Mouse (Mus musculus): ENCODE results near the gene Sergef. TPM values are rescaled to one million over a fixed set of nuclear protein-coding genes. Genes with fewer than 3 reads are reported as not detected.

The Sergef gene
- total and polyA plus RNA-seq, 2 experiments from 2014 or later = 7.5 to 7.9 TPM

- H3K4me3 ChIP-seq (ENCODE audit: low read depth, low read length) = peak overlapping the region; percentile 66
- peaks cover 4% of the 10 kb centered on the region; the same call in 1 of the 2 replicates for H3K4me1 ChIP-seq (ENCODE audit: control insufficient read depth, insufficient read depth)
- H3K9me3 ChIP-seq (replicated peaks; ENCODE audit: control insufficient read depth, low read length) = no peaks in the 10 kb centered on the region
- 11% methylated on average over 32 of the region's 32 CpGs for WGBS
- H3K4me2 ChIP-seq (ENCODE audit: low read depth, low read length) = peak overlapping the region; percentile 89
- TF ChIP-seq CTCF (IDR thresholded peaks at IDR 0.05; ENCODE audit: low read depth) (0 out of 2 replicates have a peak, but pooled peaks have one; percentile 2), EP300 (IDR thresholded peaks at IDR 0.05; ENCODE audit: low read depth) (no peak)
- H3K9ac ChIP-seq (replicated peaks; ENCODE audit: low read depth, low read length) = peak overlapping the region; percentile 62
- ATAC-seq (ENCODE audit: insufficient read depth, low read depth) (no peak), DNase-seq (ENCODE audit: low spot score) (no peak)
- H3K36me3 ChIP-seq (replicated peaks; ENCODE audit: control insufficient read depth, insufficient read depth, low read length) = no peaks in the 10 kb centered on the region
- no peak overlapping the region for H3K27ac ChIP-seq (ENCODE audit: low read depth)
- H3K27me3 ChIP-seq (ENCODE audit: control insufficient read depth, insufficient read depth, low read length) = no peaks in the 10 kb centered on the region
Observed at GRCm38 (mm10) chr7:46638889-46639691, 517 bp downstream of the Sergef start.

GRCm38 (mm10) chr7:46628375-46628975 lies 11.1 kb downstream of the Sergef start:
- H3K27ac ChIP-seq (ENCODE audit: low read depth) = peak overlapping the region; percentile 47
- TF ChIP-seq CTCF (IDR thresholded peaks at IDR 0.05; ENCODE audit: low read depth) = peak; percentile 23; the same call in 1 of the 2 replicates
- TF ChIP-seq EP300 (IDR thresholded peaks at IDR 0.05; ENCODE audit: low read depth) = no peak
- peaks cover 9% of the 10 kb centered on the region for H3K4me1 ChIP-seq (ENCODE audit: control insufficient read depth, insufficient read depth)
- DNase-seq (ENCODE audit: low spot score) (no peak), ATAC-seq (ENCODE audit: insufficient read depth, low read depth) (0 out of 2 replicates have a peak, but pooled peaks have one; percentile 36)
- 24% methylated on average over 8 of the region's 8 CpGs for WGBS
- no peak overlapping the region for H3K4me2 ChIP-seq (ENCODE audit: low read depth, low read length)
- no peaks in the 10 kb centered on the region for H3K36me3 ChIP-seq (replicated peaks; ENCODE audit: control insufficient read depth, insufficient read depth, low read length)
- H3K27me3 ChIP-seq (ENCODE audit: control insufficient read depth, insufficient read depth, low read length) = no peaks in the 10 kb centered on the region
- H3K9ac ChIP-seq (replicated peaks; ENCODE audit: low read depth, low read length) = no peak overlapping the region
- no peaks in the 10 kb centered on the region for H3K9me3 ChIP-seq (replicated peaks; ENCODE audit: control insufficient read depth, low read length)
- H3K4me3 ChIP-seq (ENCODE audit: low read depth, low read length) = no peak overlapping the region

- Histone ChIP-seq H3K4me1 (ENCODE audit: control insufficient read depth, insufficient read depth) (peaks cover 8% of the 10 kb centered on the region), H3K4me3 (ENCODE audit: low read depth, low read length) (no peak overlapping the region), H3K9me3 (replicated peaks; ENCODE audit: control insufficient read depth, low read length) (no peaks in the 10 kb centered on the region), H3K4me2 (ENCODE audit: low read depth, low read length) (no peak overlapping the region), H3K27me3 (ENCODE audit: control insufficient read depth, insufficient read depth, low read length) (no peaks in the 10 kb centered on the region), H3K27ac (ENCODE audit: low read depth) (no peak overlapping the region), H3K36me3 (replicated peaks; ENCODE audit: control insufficient read depth, insufficient read depth, low read length) (no peaks in the 10 kb centered on the region), H3K9ac (replicated peaks; ENCODE audit: low read depth, low read length) (no peak overlapping the region)
- WGBS = 78% methylated on average over 2 of the region's 3 CpGs
- ATAC-seq (ENCODE audit: insufficient read depth, low read depth) (no peak), DNase-seq (ENCODE audit: low spot score) (no peak)
- no peak for TF ChIP-seq EP300 (IDR thresholded peaks at IDR 0.05; ENCODE audit: low read depth)
- no peak for TF ChIP-seq CTCF (IDR thresholded peaks at IDR 0.05; ENCODE audit: low read depth)
Observed at GRCm38 (mm10) chr7:46623979-46624378, 15.6 kb downstream of the Sergef start.

- peaks cover 6% of the 10 kb centered on the region; the same call in 1 of the 2 replicates for H3K4me1 ChIP-seq (ENCODE audit: control insufficient read depth, insufficient read depth)
- no peak overlapping the region for H3K9ac ChIP-seq (replicated peaks; ENCODE audit: low read depth, low read length)
- ATAC-seq (ENCODE audit: insufficient read depth, low read depth) = no peak
- no peak for TF ChIP-seq EP300 (IDR thresholded peaks at IDR 0.05; ENCODE audit: low read depth)
- TF ChIP-seq CTCF (IDR thresholded peaks at IDR 0.05; ENCODE audit: low read depth) = no peak
- no peaks in the 10 kb centered on the region for H3K36me3 ChIP-seq (replicated peaks; ENCODE audit: control insufficient read depth, insufficient read depth, low read length)
- 78% methylated on average over 23 of the region's 23 CpGs for WGBS
- no peak overlapping the region for H3K4me2 ChIP-seq (ENCODE audit: low read depth, low read length)
- H3K27ac ChIP-seq (ENCODE audit: low read depth) = no peak overlapping the region
- H3K9me3 ChIP-seq (replicated peaks; ENCODE audit: control insufficient read depth, low read length) = no peaks in the 10 kb centered on the region
- no peak overlapping the region for H3K4me3 ChIP-seq (ENCODE audit: low read depth, low read length)
- H3K27me3 ChIP-seq (ENCODE audit: control insufficient read depth, insufficient read depth, low read length) = no peaks in the 10 kb centered on the region
- no peak for DNase-seq (ENCODE audit: low spot score)
Observed at GRCm38 (mm10) chr7:46618416-46619110, 21.0 kb downstream of the Sergef start.

GRCm38 (mm10) chr7:46616429-46617005 lies 23.1 kb downstream of the Sergef start:
- Histone ChIP-seq H3K4me3 (ENCODE audit: low read depth, low read length) (no peak overlapping the region), H3K27ac (ENCODE audit: low read depth) (no peak overlapping the region), H3K4me1 (ENCODE audit: control insufficient read depth, insufficient read depth) (peaks cover 24% of the 10 kb centered on the region), H3K36me3 (replicated peaks; ENCODE audit: control insufficient read depth, insufficient read depth, low read length) (no peaks in the 10 kb centered on the region), H3K4me2 (ENCODE audit: low read depth, low read length) (no peak overlapping the region), H3K27me3 (ENCODE audit: control insufficient read depth, insufficient read depth, low read length) (no peaks in the 10 kb centered on the region), H3K9ac (replicated peaks; ENCODE audit: low read depth, low read length) (no peak overlapping the region), H3K9me3 (replicated peaks; ENCODE audit: control insufficient read depth, low read length) (no peaks in the 10 kb centered on the region)
- no peak for DNase-seq (ENCODE audit: low spot score)
- no peak for ATAC-seq (ENCODE audit: insufficient read depth, low read depth)
- WGBS = 80% methylated on average over 7 of the region's 7 CpGs
- TF ChIP-seq CTCF (IDR thresholded peaks at IDR 0.05; ENCODE audit: low read depth) (no peak), EP300 (IDR thresholded peaks at IDR 0.05; ENCODE audit: low read depth) (no peak)
